Mouse (Mus musculus): ENCODE data around the gene Akr1b8. TPM values are rescaled to one million over a fixed set of nuclear protein-coding genes. Genes with fewer than 3 reads are reported as not detected.
A peak's percentile ranks its signal among the peaks of the same experiment; 100 is the strongest.

Akr1b8 gene
- polyA plus RNA-seq, 1 experiment from 2014 or later, result 4.8 TPM

DNA sequence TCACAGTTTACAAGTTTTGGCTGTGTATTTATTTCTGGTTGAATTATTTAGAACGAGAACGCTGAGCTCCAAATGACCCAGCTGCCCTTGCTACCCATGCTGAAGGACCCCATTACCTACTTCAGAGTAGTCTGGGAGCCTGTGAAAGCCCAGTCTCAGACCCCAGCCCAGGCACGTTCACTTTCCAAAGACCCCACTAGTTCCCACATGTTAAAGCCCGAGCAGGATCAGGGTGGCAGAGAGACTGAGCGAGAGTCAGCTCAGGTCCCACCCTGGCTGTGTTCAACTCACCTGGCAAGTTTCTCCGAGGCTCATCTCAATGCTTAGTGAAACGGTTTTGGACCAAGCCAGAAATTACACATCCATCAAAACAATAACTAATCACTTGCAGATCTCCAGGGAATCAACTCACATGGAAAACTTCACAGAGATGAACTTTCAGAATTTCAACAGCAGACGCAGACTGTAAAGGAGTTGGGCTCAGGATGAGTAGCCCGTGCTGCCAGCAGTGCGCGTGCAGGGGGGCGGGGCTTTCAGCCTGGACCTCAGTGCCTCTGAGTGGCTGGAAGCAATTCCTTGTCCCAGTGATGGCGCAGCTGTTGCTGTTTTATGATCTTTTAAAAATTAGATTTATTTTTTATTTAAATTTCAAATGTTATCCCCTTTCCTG, 30.9 kb downstream of the Akr1b8 start:
- WGBS, result 2% methylated on average over 13 of the region's 13 CpGs
- ATAC-seq, result peak; percentile 86
- Histone ChIP-seq H3K4me1 (ENCODE audit: control insufficient read depth, insufficient read depth, low read length) (peaks cover 10% of the 10 kb centered on the region; the same call in 1 of the 2 replicates), H3K9me3 (ENCODE audit: control insufficient read depth, low read length) (no peaks in the 10 kb centered on the region), H3K27ac (ENCODE audit: low read length) (peak overlapping the region; percentile 82), H3K9ac (ENCODE audit: low read depth, low read length) (peak overlapping the region; percentile 64), H3K4me2 (ENCODE audit: low read depth, low read length) (peak overlapping the region; percentile 80), H3K27me3 (replicated peaks; ENCODE audit: control insufficient read depth, insufficient read depth, low read length) (no peaks in the 10 kb centered on the region), H3K36me3 (ENCODE audit: control insufficient read depth, insufficient read depth, low read length) (peaks cover 1% of the 10 kb centered on the region; the same call in 1 of the 2 replicates), H3K4me3 (ENCODE audit: low read length) (peak overlapping the region; percentile 57)

DNA sequence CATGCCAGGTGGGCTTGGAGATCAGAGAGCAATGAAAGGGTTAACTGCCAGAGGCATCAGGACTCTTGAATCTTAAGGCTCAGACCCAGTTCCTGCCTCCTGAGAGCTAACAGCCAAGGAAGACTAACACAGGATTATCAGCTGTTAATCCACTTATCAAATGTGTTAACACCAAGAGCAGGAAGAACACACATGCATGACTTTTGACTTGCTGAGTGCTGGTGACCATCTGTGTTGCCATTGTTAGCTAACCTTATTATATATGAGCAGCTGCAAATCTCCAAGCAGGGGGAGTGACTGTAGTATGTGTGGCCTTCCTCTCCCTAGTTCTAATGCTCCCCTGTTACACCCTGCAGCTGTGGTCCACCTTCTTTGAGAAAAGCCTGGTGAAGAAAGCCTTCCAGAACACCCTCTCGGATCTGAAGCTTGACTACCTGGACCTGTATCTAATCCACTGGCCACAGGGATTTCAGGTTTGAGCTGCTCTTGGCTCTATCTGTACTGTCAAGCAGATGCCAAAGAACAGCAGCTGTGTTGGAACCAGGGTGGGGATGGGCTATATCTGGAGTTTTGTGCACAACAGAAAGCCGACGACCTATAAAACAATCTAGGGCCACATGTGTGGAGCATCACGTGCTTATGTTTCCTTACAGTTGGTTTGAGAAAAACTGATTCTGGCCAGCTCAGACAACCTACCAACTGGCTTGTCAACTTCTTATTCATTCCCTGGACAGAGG, 34.7 kb downstream of the Akr1b8 start:
- peaks cover 6% of the 10 kb centered on the region; the same call in 1 of the 2 replicates for H3K4me1 ChIP-seq (ENCODE audit: control insufficient read depth, insufficient read depth, low read length)

DNA sequence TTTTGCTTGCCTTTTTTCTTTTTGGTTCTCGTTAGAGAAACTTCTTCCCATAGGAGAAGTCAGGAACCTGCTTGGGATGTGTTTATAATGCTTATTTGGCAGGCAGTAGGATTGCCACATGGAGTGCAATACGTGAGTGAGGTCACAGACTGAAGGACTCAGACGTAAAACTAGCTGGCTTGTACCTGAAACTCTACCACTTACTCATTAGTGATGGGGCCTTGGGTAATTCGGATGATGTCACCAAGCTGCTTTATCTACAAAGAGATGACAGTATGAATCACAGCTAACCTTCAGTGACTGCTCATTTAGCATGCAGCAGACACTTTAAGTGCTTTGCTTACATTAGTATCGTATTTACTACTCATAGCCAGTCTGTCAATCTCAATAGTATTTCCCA, 42.0 kb downstream of the Akr1b8 start:
- no peaks in the 10 kb centered on the region for H3K9me3 ChIP-seq (ENCODE audit: control insufficient read depth, low read length)
- H3K27me3 ChIP-seq (replicated peaks; ENCODE audit: control insufficient read depth, insufficient read depth, low read length), result no peaks in the 10 kb centered on the region
- H3K9ac ChIP-seq (ENCODE audit: low read depth, low read length), result no peak overlapping the region
- no peak overlapping the region for H3K4me2 ChIP-seq (ENCODE audit: low read depth, low read length)
- no peak overlapping the region for H3K27ac ChIP-seq (ENCODE audit: low read length)
- H3K4me3 ChIP-seq (ENCODE audit: low read length), result no peak overlapping the region
- ATAC-seq, result no peak
- no peaks in the 10 kb centered on the region for H3K36me3 ChIP-seq (ENCODE audit: control insufficient read depth, insufficient read depth, low read length)
- H3K4me1 ChIP-seq (ENCODE audit: control insufficient read depth, insufficient read depth, low read length), result no peaks in the 10 kb centered on the region
- 76% methylated on average over 5 of the region's 5 CpGs for WGBS

More for the DNA sequence above, 34.7 kb downstream of the Akr1b8 start:
- Histone ChIP-seq H3K9me3 (ENCODE audit: control insufficient read depth, low read length) (no peaks in the 10 kb centered on the region), H3K4me3 (ENCODE audit: low read length) (no peak overlapping the region), H3K4me2 (ENCODE audit: low read depth, low read length) (no peak overlapping the region), H3K27ac (ENCODE audit: low read length) (no peak overlapping the region), H3K27me3 (replicated peaks; ENCODE audit: control insufficient read depth, insufficient read depth, low read length) (no peaks in the 10 kb centered on the region), H3K9ac (ENCODE audit: low read depth, low read length) (no peak overlapping the region), H3K36me3 (ENCODE audit: control insufficient read depth, insufficient read depth, low read length) (peaks cover 2% of the 10 kb centered on the region; the same call in 1 of the 2 replicates)
- ATAC-seq, result no peak
- 77% methylated on average over 4 of the region's 4 CpGs for WGBS

DNA sequence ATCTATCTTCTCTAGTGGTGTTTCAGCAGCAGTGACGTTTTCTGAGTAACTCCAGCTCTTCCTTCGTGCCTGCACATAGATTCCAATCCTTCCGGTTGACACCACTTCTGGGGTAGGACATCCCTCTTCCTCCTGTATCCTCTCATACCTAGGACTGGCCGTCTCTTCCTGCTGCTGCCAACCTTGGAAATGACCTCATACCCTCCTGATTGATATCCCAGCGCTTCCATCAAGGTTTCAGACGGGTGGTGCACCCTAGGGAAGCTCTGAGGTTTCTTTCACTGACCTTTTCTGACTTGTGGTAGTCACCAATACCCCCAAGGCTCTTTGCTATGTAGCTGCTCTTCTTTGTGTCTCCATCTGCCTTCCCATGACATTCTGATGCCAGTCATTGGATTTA, 44.5 kb downstream of the Akr1b8 start:
- no peaks in the 10 kb centered on the region for H3K4me1 ChIP-seq (ENCODE audit: control insufficient read depth, insufficient read depth, low read length)
- H3K9ac ChIP-seq (ENCODE audit: low read depth, low read length), result no peak overlapping the region
- 84% methylated on average over 6 of the region's 6 CpGs for WGBS
- no peak for ATAC-seq
- no peak overlapping the region for H3K27ac ChIP-seq (ENCODE audit: low read length)
- no peak overlapping the region for H3K4me3 ChIP-seq (ENCODE audit: low read length)
- H3K36me3 ChIP-seq (ENCODE audit: control insufficient read depth, insufficient read depth, low read length), result no peaks in the 10 kb centered on the region
- H3K27me3 ChIP-seq (replicated peaks; ENCODE audit: control insufficient read depth, insufficient read depth, low read length), result no peaks in the 10 kb centered on the region
- H3K4me2 ChIP-seq (ENCODE audit: low read depth, low read length), result no peak overlapping the region
- H3K9me3 ChIP-seq (ENCODE audit: control insufficient read depth, low read length), result no peaks in the 10 kb centered on the region

DNA sequence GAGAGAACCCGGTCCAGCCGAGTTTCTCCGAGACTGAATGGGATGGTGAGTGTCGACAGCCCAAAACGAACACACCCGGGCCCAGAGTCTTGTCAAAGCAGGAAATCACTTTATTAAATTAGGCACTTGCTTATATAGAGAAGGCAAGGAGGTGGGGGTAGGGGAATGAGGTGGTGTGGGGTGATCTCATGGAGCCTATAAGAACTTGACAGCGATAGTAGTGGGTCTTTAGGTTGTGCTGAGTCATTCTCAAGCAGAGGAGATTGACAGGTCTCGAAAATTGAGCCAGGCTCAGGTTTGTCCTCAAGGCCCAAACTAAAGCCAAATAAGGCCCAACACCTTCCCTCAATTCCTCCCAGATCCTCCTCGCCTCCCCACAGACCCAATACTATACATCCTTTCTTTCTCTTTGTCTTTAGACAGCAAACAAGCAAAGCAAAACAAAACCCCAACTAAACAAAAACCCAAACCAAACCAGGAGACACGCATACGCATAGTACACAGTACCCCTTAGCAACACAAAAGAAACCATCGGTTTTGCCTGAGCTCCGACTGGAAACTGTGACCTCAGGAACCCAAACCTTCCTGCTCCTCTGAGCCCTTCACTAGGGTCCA, 45.8 kb downstream of the Akr1b8 start:
- no peak overlapping the region for H3K9ac ChIP-seq (ENCODE audit: low read depth, low read length)
- no peaks in the 10 kb centered on the region for H3K36me3 ChIP-seq (ENCODE audit: control insufficient read depth, insufficient read depth, low read length)
- no peaks in the 10 kb centered on the region for H3K4me1 ChIP-seq (ENCODE audit: control insufficient read depth, insufficient read depth, low read length)
- no peaks in the 10 kb centered on the region for H3K9me3 ChIP-seq (ENCODE audit: control insufficient read depth, low read length)
- no peak overlapping the region for H3K4me3 ChIP-seq (ENCODE audit: low read length)
- no peaks in the 10 kb centered on the region for H3K27me3 ChIP-seq (replicated peaks; ENCODE audit: control insufficient read depth, insufficient read depth, low read length)
- no peak overlapping the region for H3K27ac ChIP-seq (ENCODE audit: low read length)
- no peak for ATAC-seq
- 83% methylated on average over 13 of the region's 13 CpGs for WGBS
- H3K4me2 ChIP-seq (ENCODE audit: low read depth, low read length), result no peak overlapping the region

DNA sequence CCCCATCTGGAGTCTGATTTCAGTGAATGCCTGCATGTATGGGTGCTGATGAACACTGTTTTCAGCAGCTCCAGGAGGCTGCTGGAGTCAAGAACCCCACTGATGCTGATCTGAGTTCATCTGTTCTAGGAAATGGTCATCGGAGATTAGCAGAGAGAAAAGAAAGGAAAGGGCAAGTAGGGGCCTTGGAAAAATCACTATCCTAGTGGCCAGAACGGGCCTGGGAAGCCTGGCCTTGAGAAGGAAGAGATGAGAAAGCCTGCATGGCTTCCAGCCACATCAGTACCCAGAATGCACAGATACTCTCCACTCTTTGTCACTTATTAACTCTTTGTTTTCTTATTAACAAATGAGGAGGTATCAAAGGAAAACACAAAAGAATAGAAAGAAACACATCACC, 46.8 kb downstream of the Akr1b8 start:
- Histone ChIP-seq H3K27ac (ENCODE audit: low read length) (no peak overlapping the region), H3K9me3 (ENCODE audit: control insufficient read depth, low read length) (no peaks in the 10 kb centered on the region), H3K4me2 (ENCODE audit: low read depth, low read length) (no peak overlapping the region), H3K27me3 (replicated peaks; ENCODE audit: control insufficient read depth, insufficient read depth, low read length) (no peaks in the 10 kb centered on the region), H3K4me1 (ENCODE audit: control insufficient read depth, insufficient read depth, low read length) (no peaks in the 10 kb centered on the region), H3K36me3 (ENCODE audit: control insufficient read depth, insufficient read depth, low read length) (no peaks in the 10 kb centered on the region), H3K9ac (ENCODE audit: low read depth, low read length) (no peak overlapping the region), H3K4me3 (ENCODE audit: low read length) (no peak overlapping the region)
- ATAC-seq, result no peak
- WGBS, result 75% methylated on average over 2 of the region's 2 CpGs

DNA sequence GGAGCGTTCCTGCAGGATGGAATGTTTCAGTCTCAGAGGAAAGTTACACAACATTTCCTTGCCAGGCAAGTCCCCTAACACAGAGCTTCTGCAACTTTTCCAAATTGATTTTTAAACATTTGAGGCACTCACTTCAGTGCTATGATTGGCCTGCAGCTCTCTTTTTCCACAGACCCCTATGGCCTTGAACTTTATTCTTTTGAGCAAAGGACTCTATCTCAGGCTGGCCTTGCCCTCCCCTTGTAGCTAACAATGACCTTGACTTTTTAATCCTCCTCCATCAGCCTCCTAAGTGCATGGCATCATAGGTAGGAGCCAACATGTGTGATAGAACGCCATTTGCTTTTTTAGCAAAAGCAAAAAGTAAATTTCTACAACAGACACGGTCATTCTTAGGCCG, 52.8 kb downstream of the Akr1b8 start:
- Histone ChIP-seq H3K4me1 (ENCODE audit: control insufficient read depth, insufficient read depth, low read length) (no peaks in the 10 kb centered on the region), H3K9ac (ENCODE audit: low read depth, low read length) (no peak overlapping the region), H3K9me3 (ENCODE audit: control insufficient read depth, low read length) (no peaks in the 10 kb centered on the region), H3K27ac (ENCODE audit: low read length) (no peak overlapping the region), H3K4me2 (ENCODE audit: low read depth, low read length) (no peak overlapping the region), H3K4me3 (ENCODE audit: low read length) (no peak overlapping the region), H3K27me3 (replicated peaks; ENCODE audit: control insufficient read depth, insufficient read depth, low read length) (no peaks in the 10 kb centered on the region), H3K36me3 (ENCODE audit: control insufficient read depth, insufficient read depth, low read length) (no peaks in the 10 kb centered on the region)
- ATAC-seq, result no peak
- 90% methylated on average over 4 of the region's 4 CpGs for WGBS

DNA sequence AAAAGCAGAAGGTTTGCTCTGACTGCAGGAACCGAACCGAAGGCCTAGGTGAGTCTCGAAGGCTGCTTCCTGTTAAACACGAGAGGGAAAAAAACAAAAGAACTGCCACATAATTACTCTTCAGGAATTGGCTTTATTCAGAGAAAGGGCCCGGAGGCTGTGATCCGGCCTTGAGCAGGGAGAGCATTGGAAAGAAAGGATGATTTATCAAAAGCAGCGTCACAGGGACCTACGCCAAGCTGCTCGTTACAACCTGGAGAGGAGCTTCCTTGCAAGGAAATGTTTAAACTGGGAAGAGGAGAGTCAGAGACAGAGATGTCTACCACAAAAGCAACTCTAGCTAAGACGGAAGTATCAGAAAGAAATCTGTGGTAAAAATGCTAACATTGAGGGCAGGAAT, 53.5 kb downstream of the Akr1b8 start:
- no peak overlapping the region for H3K27ac ChIP-seq (ENCODE audit: low read length)
- no peaks in the 10 kb centered on the region for H3K27me3 ChIP-seq (replicated peaks; ENCODE audit: control insufficient read depth, insufficient read depth, low read length)
- ATAC-seq, result no peak
- H3K4me2 ChIP-seq (ENCODE audit: low read depth, low read length), result no peak overlapping the region
- H3K9ac ChIP-seq (ENCODE audit: low read depth, low read length), result no peak overlapping the region
- no peaks in the 10 kb centered on the region for H3K9me3 ChIP-seq (ENCODE audit: control insufficient read depth, low read length)
- no peaks in the 10 kb centered on the region for H3K4me1 ChIP-seq (ENCODE audit: control insufficient read depth, insufficient read depth, low read length)
- WGBS, result 59% methylated on average over 10 of the region's 10 CpGs
- H3K4me3 ChIP-seq (ENCODE audit: low read length), result no peak overlapping the region
- no peaks in the 10 kb centered on the region for H3K36me3 ChIP-seq (ENCODE audit: control insufficient read depth, insufficient read depth, low read length)

DNA sequence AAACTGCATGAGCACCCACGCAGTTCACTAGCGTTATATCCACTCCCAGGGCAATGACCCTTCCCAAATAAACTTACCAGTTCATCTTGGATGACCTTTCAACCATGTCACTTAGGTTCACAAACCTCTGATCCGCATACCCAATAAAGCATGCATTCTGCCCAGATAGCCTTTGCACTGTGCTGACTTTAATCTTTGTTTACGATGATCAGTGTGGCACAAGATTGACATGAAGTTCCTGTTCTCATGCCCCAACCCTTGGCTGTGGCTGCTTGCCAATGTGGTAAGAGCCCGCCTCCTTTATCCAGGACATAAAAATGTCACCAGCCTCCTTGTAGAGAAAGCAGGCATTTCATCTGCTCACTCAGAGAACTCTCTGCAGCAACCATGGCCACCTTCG, 58.1 kb downstream of the Akr1b8 start, which contains the start of gene Akr1b7:
Gene Akr1b7 (plus strand): TSS at position 312 of the 400 bp plus-strand sequence.
- ATAC-seq, result peak; percentile 62
- Histone ChIP-seq H3K9me3 (ENCODE audit: control insufficient read depth, low read length) (no peaks in the 10 kb centered on the region), H3K27me3 (replicated peaks; ENCODE audit: control insufficient read depth, insufficient read depth, low read length) (no peaks in the 10 kb centered on the region), H3K36me3 (ENCODE audit: control insufficient read depth, insufficient read depth, low read length) (no peaks in the 10 kb centered on the region), H3K27ac (ENCODE audit: low read length) (no peak within 1 kb of the TSS), H3K4me1 (ENCODE audit: control insufficient read depth, insufficient read depth, low read length) (no peaks in the 10 kb centered on the region), H3K4me3 (ENCODE audit: low read length) (no peak within 1 kb of the TSS), H3K9ac (ENCODE audit: low read depth, low read length) (no peak within 1 kb of the TSS), H3K4me2 (ENCODE audit: low read depth, low read length) (no peak within 1 kb of the TSS)
- WGBS, result 47% methylated on average over 6 of the region's 6 CpGs

All from intestine, embryonic 16.5 days (tissue).